Mouse (Mus musculus): Measurements from ENCODE around the gene P4hb. TPM values are rescaled to one million over a fixed set of nuclear protein-coding genes. Genes with fewer than 3 reads are reported as not detected.

The P4hb gene
- 176 TPM for polyA plus RNA-seq (2014; fragmentation: Illumina TruSeq; extraction: RNeasy Lipid Tissue Mini Kit (QIAGEN cat#74804); ENCODE audit: low read depth, low replicate concordance)

DNA sequence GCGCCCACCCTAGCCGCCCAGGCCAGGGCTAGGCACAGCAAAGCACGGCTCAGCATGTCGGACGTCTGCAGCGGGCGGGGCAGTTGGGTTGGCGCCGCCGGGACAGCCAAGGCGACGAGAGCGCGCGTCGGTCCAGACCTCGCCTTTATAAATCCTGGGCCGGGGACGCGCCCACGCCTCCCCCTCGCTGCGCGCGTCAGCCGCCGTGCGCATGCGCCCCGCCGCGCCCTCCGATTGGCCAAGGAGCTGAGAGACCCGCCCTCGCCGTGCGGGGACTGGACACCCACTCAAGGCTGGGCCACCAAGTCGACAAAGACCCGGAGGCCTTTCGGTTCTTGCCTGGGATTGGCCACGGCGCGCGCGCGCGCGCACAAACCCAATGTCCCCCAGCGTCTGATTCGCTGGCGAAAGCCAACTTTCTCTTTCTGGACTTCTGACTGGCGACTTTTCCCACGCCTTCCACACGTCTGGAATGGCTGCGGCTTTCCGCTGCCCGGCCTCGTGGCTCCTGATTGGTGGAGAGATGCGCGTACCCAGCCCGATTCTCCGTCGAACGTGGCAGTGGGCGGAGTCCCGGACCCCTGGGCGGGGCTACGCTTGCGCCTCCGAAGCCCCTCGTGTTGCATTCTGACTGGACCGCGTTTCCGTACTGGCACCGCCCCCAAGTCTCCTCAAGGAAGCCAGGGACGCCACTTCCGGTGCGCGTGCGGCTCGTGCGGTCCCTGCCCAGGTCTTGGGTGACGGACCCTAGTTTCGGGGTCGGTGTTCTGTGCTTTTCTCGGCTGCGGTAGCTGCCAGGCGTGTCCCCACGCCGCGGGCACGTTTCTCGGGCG, at the start of gene P4hb:
P4hb (minus strand) TSS at position 502 of the 833 bp plus-strand sequence.

DNA sequence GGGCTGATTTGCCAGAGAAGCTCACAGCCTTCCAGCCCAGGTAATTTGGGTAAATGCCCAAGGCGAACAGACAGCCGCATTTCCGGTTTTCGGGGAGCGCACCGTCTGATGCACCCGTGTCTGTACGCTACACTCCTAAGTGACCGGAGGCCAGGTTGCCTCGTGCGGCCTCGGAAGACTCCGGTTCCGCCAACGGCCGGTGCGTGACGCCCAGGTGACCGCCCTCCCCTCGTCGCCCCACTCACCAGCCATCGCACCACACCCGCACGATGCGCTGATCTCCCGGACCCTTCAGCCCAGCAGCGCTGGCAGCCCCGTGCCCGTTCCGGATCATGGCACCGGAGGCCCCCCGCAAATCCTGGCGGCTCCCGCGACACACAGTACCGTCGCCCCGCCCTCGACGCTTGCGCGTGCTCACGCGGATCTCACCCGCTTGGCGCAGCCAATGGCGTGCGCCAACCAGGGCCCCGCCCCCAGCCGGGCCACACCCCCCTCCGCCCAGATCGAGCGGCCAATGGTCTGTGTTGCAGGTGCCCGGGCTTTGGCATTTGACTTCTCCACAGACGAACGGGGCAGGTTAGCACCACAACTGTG, 44.6 kb upstream of the P4hb start, which contains the start of gene Pcyt2:
Pcyt2 (minus strand) TSS at position 418 of the 594 bp plus-strand sequence.

GRCm38 (mm10) chr11:120608241-120609034, 35.4 kb upstream of the P4hb start, which contains the start of gene Npb:
Gene Npb, plus strand, starts transcription at chr11:120608477.

DNA sequence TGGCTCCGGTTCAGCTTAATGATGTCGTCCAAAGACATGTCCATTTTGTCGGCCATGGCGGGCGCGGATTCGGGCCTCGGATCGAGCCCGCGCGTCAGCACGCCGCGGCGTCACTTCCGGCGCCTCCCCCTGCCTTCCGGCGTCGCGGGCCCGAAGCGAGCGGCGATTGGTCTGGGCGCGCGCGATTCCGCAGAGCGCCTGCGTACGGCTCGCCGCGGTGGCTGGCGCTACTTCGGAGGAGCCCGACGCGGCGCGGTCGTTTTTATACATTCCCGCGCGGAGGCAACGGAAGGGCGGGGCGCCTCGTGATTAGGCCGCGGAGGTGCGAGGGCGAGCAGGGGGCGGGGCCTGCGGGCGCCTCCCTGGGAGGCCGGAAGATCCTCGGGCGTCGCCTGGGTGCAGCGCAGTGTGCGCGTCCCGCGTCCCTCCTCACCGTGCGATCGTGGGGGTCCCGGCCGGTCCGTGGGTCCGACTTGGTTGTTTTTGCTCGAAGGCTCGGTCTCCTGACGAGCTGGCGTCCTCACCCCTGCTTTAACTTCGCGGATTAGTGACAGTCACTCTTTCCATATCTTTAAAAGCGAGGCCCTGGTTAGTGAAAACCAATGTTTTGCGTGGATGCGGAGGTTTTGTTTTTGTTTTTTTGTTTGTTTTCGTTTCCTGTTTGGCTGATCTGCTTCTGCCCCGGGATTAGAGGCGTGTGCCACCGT, 25.4 kb upstream of the P4hb start, which contains the start of the genes Alyref and Anapc11:
Alyref (minus strand) TSS at position 83 of the 707 bp plus-strand sequence.
Anapc11 (plus strand) TSS at position 139 of the 707 bp plus-strand sequence.

GRCm38 (mm10) chr11:120581490-120582267, 8.6 kb upstream of the P4hb start, which contains the start of gene Arhgdia:
Gene Arhgdia, minus strand, starts transcription at chr11:120581624.

GRCm38 (mm10) chr11:120550810-120551440, 22.1 kb downstream of the P4hb start, which contains the start of gene Ppp1r27:
Gene Ppp1r27, minus strand, starts transcription at chr11:120551132.

GRCm38 (mm10) chr11:120549168-120549945, 23.7 kb downstream of the P4hb start, which contains the start of gene Mcrip1:
Gene Mcrip1, minus strand, starts transcription at chr11:120549727.

GRCm38 (mm10) chr11:120530085-120530964, 42.7 kb downstream of the P4hb start, which contains the start of gene Gcgr:
Gene Gcgr, plus strand, starts transcription at chr11:120530699.

Other genes with a start within 250 kb of the P4hb start
- gene Actg1, start 224.7 kb downstream of the P4hb start, polyA plus RNA-seq (2014; fragmentation: Illumina TruSeq; extraction: RNeasy Lipid Tissue Mini Kit (QIAGEN cat#74804); ENCODE audit: low read depth, low replicate concordance): 443 TPM
- gene Fscn2, start 211.7 kb downstream of the P4hb start, polyA plus RNA-seq (2014; fragmentation: Illumina TruSeq; extraction: RNeasy Lipid Tissue Mini Kit (QIAGEN cat#74804); ENCODE audit: low read depth, low replicate concordance): not detected
- gene Faap100, start 194.5 kb downstream of the P4hb start, polyA plus RNA-seq (2014; fragmentation: Illumina TruSeq; extraction: RNeasy Lipid Tissue Mini Kit (QIAGEN cat#74804); ENCODE audit: low read depth, low replicate concordance): 12.4 TPM
- 46.6 TPM for gene Nploc4, start 135.5 kb downstream of the P4hb start, polyA plus RNA-seq (2014; fragmentation: Illumina TruSeq; extraction: RNeasy Lipid Tissue Mini Kit (QIAGEN cat#74804); ENCODE audit: low read depth, low replicate concordance)
- gene Tspan10, start 130.6 kb downstream of the P4hb start, polyA plus RNA-seq (2014; fragmentation: Illumina TruSeq; extraction: RNeasy Lipid Tissue Mini Kit (QIAGEN cat#74804); ENCODE audit: low read depth, low replicate concordance): not detected
- 1.0 TPM for gene Pde6g, start 119.8 kb downstream of the P4hb start, polyA plus RNA-seq (2014; fragmentation: Illumina TruSeq; extraction: RNeasy Lipid Tissue Mini Kit (QIAGEN cat#74804); ENCODE audit: low read depth, low replicate concordance)
- 53.5 TPM for gene Oxld1, start 115.2 kb downstream of the P4hb start, polyA plus RNA-seq (2014; fragmentation: Illumina TruSeq; extraction: RNeasy Lipid Tissue Mini Kit (QIAGEN cat#74804); ENCODE audit: low read depth, low replicate concordance)
- gene Ccdc137, start 115.1 kb downstream of the P4hb start, polyA plus RNA-seq (2014; fragmentation: Illumina TruSeq; extraction: RNeasy Lipid Tissue Mini Kit (QIAGEN cat#74804); ENCODE audit: low read depth, low replicate concordance): 10.3 TPM
- 11.3 TPM for gene Arl16, start 105.6 kb downstream of the P4hb start, polyA plus RNA-seq (2014; fragmentation: Illumina TruSeq; extraction: RNeasy Lipid Tissue Mini Kit (QIAGEN cat#74804); ENCODE audit: low read depth, low replicate concordance)
- 230 TPM for gene Mrpl12, start 88.6 kb downstream of the P4hb start, polyA plus RNA-seq (2014; fragmentation: Illumina TruSeq; extraction: RNeasy Lipid Tissue Mini Kit (QIAGEN cat#74804); ENCODE audit: low read depth, low replicate concordance)
- gene Slc25a10, start 81.4 kb downstream of the P4hb start, polyA plus RNA-seq (2014; fragmentation: Illumina TruSeq; extraction: RNeasy Lipid Tissue Mini Kit (QIAGEN cat#74804); ENCODE audit: low read depth, low replicate concordance): 12.9 TPM
- 0.81 TPM for gene Gcgr, start 42.6 kb downstream of the P4hb start, polyA plus RNA-seq (2014; fragmentation: Illumina TruSeq; extraction: RNeasy Lipid Tissue Mini Kit (QIAGEN cat#74804); ENCODE audit: low read depth, low replicate concordance)
- 64.9 TPM for gene Mcrip1, start 23.5 kb downstream of the P4hb start, polyA plus RNA-seq (2014; fragmentation: Illumina TruSeq; extraction: RNeasy Lipid Tissue Mini Kit (QIAGEN cat#74804); ENCODE audit: low read depth, low replicate concordance)
- not detected for gene Ppp1r27, start 22.1 kb downstream of the P4hb start, polyA plus RNA-seq (2014; fragmentation: Illumina TruSeq; extraction: RNeasy Lipid Tissue Mini Kit (QIAGEN cat#74804); ENCODE audit: low read depth, low replicate concordance)
- gene Arhgdia, start 8.4 kb upstream of the P4hb start, polyA plus RNA-seq (2014; fragmentation: Illumina TruSeq; extraction: RNeasy Lipid Tissue Mini Kit (QIAGEN cat#74804); ENCODE audit: low read depth, low replicate concordance): 159 TPM
- gene Alyref, start 25.1 kb upstream of the P4hb start, polyA plus RNA-seq (2014; fragmentation: Illumina TruSeq; extraction: RNeasy Lipid Tissue Mini Kit (QIAGEN cat#74804); ENCODE audit: low read depth, low replicate concordance): 25.3 TPM
- gene Anapc11, start 25.2 kb upstream of the P4hb start, polyA plus RNA-seq (2014; fragmentation: Illumina TruSeq; extraction: RNeasy Lipid Tissue Mini Kit (QIAGEN cat#74804); ENCODE audit: low read depth, low replicate concordance): 53.2 TPM
- not detected for gene Npb, start 35.2 kb upstream of the P4hb start, polyA plus RNA-seq (2014; fragmentation: Illumina TruSeq; extraction: RNeasy Lipid Tissue Mini Kit (QIAGEN cat#74804); ENCODE audit: low read depth, low replicate concordance)
- gene Pcyt2, start 44.7 kb upstream of the P4hb start, polyA plus RNA-seq (2014; fragmentation: Illumina TruSeq; extraction: RNeasy Lipid Tissue Mini Kit (QIAGEN cat#74804); ENCODE audit: low read depth, low replicate concordance): 72.2 TPM
- gene Sirt7, start 52.0 kb upstream of the P4hb start, polyA plus RNA-seq (2014; fragmentation: Illumina TruSeq; extraction: RNeasy Lipid Tissue Mini Kit (QIAGEN cat#74804); ENCODE audit: low read depth, low replicate concordance): 16.4 TPM
- gene Mafg, start 60.3 kb upstream of the P4hb start, polyA plus RNA-seq (2014; fragmentation: Illumina TruSeq; extraction: RNeasy Lipid Tissue Mini Kit (QIAGEN cat#74804); ENCODE audit: low read depth, low replicate concordance): 42.4 TPM
- 2.0 TPM for gene Pycr1, start 70.5 kb upstream of the P4hb start, polyA plus RNA-seq (2014; fragmentation: Illumina TruSeq; extraction: RNeasy Lipid Tissue Mini Kit (QIAGEN cat#74804); ENCODE audit: low read depth, low replicate concordance)
- gene Myadml2, start 74.9 kb upstream of the P4hb start, polyA plus RNA-seq (2014; fragmentation: Illumina TruSeq; extraction: RNeasy Lipid Tissue Mini Kit (QIAGEN cat#74804); ENCODE audit: low read depth, low replicate concordance): 61.7 TPM
- gene Notum, start 87.9 kb upstream of the P4hb start, polyA plus RNA-seq (2014; fragmentation: Illumina TruSeq; extraction: RNeasy Lipid Tissue Mini Kit (QIAGEN cat#74804); ENCODE audit: low read depth, low replicate concordance): not detected
- 39.2 TPM for gene Aspscr1, start 99.7 kb upstream of the P4hb start, polyA plus RNA-seq (2014; fragmentation: Illumina TruSeq; extraction: RNeasy Lipid Tissue Mini Kit (QIAGEN cat#74804); ENCODE audit: low read depth, low replicate concordance)
- gene Cenpx, start 140.5 kb upstream of the P4hb start, polyA plus RNA-seq (2014; fragmentation: Illumina TruSeq; extraction: RNeasy Lipid Tissue Mini Kit (QIAGEN cat#74804); ENCODE audit: low read depth, low replicate concordance): 53.4 TPM
- gene Lrrc45, start 140.7 kb upstream of the P4hb start, polyA plus RNA-seq (2014; fragmentation: Illumina TruSeq; extraction: RNeasy Lipid Tissue Mini Kit (QIAGEN cat#74804); ENCODE audit: low read depth, low replicate concordance): 12.1 TPM
- gene Rac3, start 148.2 kb upstream of the P4hb start, polyA plus RNA-seq (2014; fragmentation: Illumina TruSeq; extraction: RNeasy Lipid Tissue Mini Kit (QIAGEN cat#74804); ENCODE audit: low read depth, low replicate concordance): 4.0 TPM
- 23.6 TPM for gene Dcxr, start 154.0 kb upstream of the P4hb start, polyA plus RNA-seq (2014; fragmentation: Illumina TruSeq; extraction: RNeasy Lipid Tissue Mini Kit (QIAGEN cat#74804); ENCODE audit: low read depth, low replicate concordance)
- gene Cbr2, start 158.9 kb upstream of the P4hb start, polyA plus RNA-seq (2014; fragmentation: Illumina TruSeq; extraction: RNeasy Lipid Tissue Mini Kit (QIAGEN cat#74804); ENCODE audit: low read depth, low replicate concordance): 30.3 TPM
- gene Hmga1b, start 189.5 kb upstream of the P4hb start, polyA plus RNA-seq (2014; fragmentation: Illumina TruSeq; extraction: RNeasy Lipid Tissue Mini Kit (QIAGEN cat#74804); ENCODE audit: low read depth, low replicate concordance): 3.6 TPM
- gene Rfng, start 211.0 kb upstream of the P4hb start, polyA plus RNA-seq (2014; fragmentation: Illumina TruSeq; extraction: RNeasy Lipid Tissue Mini Kit (QIAGEN cat#74804); ENCODE audit: low read depth, low replicate concordance): 18.9 TPM
- 66.7 TPM for gene Gps1, start 211.0 kb upstream of the P4hb start, polyA plus RNA-seq (2014; fragmentation: Illumina TruSeq; extraction: RNeasy Lipid Tissue Mini Kit (QIAGEN cat#74804); ENCODE audit: low read depth, low replicate concordance)
- 27.0 TPM for gene Dus1l, start 223.2 kb upstream of the P4hb start, polyA plus RNA-seq (2014; fragmentation: Illumina TruSeq; extraction: RNeasy Lipid Tissue Mini Kit (QIAGEN cat#74804); ENCODE audit: low read depth, low replicate concordance)